Comparison of ENCODE assay signal across 26 mouse cellular contexts in the genomic region with DNA sequence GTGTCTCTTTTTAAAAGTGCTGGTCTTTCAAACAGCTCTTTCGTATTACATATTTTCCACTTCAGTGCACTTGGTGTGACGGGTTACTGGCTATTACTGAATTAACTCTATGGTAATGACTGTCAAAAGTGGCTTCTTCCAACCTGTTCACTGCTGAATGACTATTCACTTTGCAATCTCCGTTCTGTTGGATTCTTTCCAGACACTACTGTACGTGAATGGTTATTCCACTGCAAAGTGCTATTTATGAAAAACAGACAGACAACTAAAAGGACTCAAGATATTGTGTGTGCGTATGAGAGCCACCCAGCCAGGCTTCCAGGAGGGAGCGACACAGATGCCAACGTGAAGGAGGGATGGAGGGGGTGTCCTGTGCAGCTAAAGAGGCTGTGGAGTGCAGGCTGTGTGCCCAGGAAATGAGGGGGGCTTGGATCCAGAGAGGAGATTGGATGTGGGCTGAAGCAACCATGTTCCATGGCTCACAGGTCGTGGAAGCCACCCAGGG. TPM values are rescaled to one million over a fixed set of nuclear protein-coding genes. Genes with fewer than 3 reads are reported as not detected.
DNase-seq lines count a peak whose midpoint lies in the region; ATAC-seq and TF ChIP-seq lines count a peak whose summit lies in the region.
"Had no signal": no experiment of that assay in that cellular context is flagged by ENCODE, and none has a peak within 500 bp of the region (broad histone marks: within the 10 kb centered on the region; RNA-seq: fewer than 3 reads in every experiment).

No protein-coding gene starts in this region.

- no peaks in the 10 kb centered on the region for H3K27me3 ChIP-seq in hindbrain, postnatal 0 days (ENCODE audit: insufficient read depth, low read length)
- no peaks in the 10 kb centered on the region; the same call in 1 of the 2 replicates for H3K27me3 ChIP-seq in hindbrain, embryonic 13.5 days
- H3K27me3 ChIP-seq in forebrain, embryonic 13.5 days, result no peaks in the 10 kb centered on the region
- H3K27me3 ChIP-seq: midbrain, embryonic 13.5 days; Patski had no signal

- ATAC-seq in hindbrain, postnatal 0 days, result no peak
- no peak for ATAC-seq in hindbrain, embryonic 13.5 days (ENCODE audit: low FRiP score)
- no peak for ATAC-seq in forebrain, embryonic 13.5 days
- ATAC-seq: activated CD4-positive, CD25-positive, alpha-beta regulatory T cell, adult 4 months; intestine, postnatal 0 days; midbrain, embryonic 13.5 days; Patski had no signal

- peaks cover 28% of the 10 kb centered on the region for H3K4me1 ChIP-seq in hindbrain, postnatal 0 days (ENCODE audit: insufficient read depth, low read length)
- peaks cover 59% of the 10 kb centered on the region for H3K4me1 ChIP-seq in hindbrain, embryonic 13.5 days (replicated peaks)
- H3K4me1 ChIP-seq in forebrain, embryonic 13.5 days, result peaks cover 80% of the 10 kb centered on the region

- H3K9ac ChIP-seq in hindbrain, postnatal 0 days (replicated peaks; ENCODE audit: low read length), result no peak overlapping the region
- H3K9ac ChIP-seq in hindbrain, embryonic 13.5 days, result no peak overlapping the region
- 0 out of 2 replicates have a peak overlapping the region, but pooled peaks have one; percentile 14 for H3K9ac ChIP-seq in forebrain, embryonic 13.5 days
- H3K9ac ChIP-seq: midbrain, embryonic 13.5 days had no signal

- 36% methylated on average over 8 of the region's 8 CpGs for WGBS in hindbrain, postnatal 0 days
- 64% methylated on average over 8 of the region's 8 CpGs for WGBS in hindbrain, embryonic 13.5 days
- whole genome bisulfite sequencing in forebrain, embryonic 13.5 days, result 39% methylated on average over 8 of the region's 8 CpGs

- H3K4me3 ChIP-seq in gastrocnemius, adult 2 months, result no peak overlapping the region
- no peak overlapping the region for H3K4me3 ChIP-seq in hindbrain, postnatal 0 days (ENCODE audit: low read length)
- no peak overlapping the region for H3K4me3 ChIP-seq in hindbrain, embryonic 13.5 days
- H3K4me3 ChIP-seq in forebrain, embryonic 13.5 days, result no peak overlapping the region
- H3K4me3 ChIP-seq: erythroblast, embryonic 14.5 days; layer of hippocampus, adult 2 months; limb, embryonic 10.5 days; midbrain, embryonic 13.5 days; myocyte had no signal

- no peak overlapping the region for H3K4me2 ChIP-seq in hindbrain, postnatal 0 days (ENCODE audit: low read depth, low read length)
- H3K4me2 ChIP-seq in hindbrain, embryonic 13.5 days, result no peak overlapping the region
- 0 out of 2 replicates have a peak overlapping the region, but pooled peaks have one; percentile 0 for H3K4me2 ChIP-seq in forebrain, embryonic 13.5 days
- H3K4me2 ChIP-seq: liver, embryonic 11.5 days; midbrain, embryonic 13.5 days had no signal

- no peak for DNase-seq in gastrocnemius, adult 2 months
- DNase-seq in gastrocnemius, postnatal 36 days, result no peak
- no peak for DNase-seq in hindbrain, postnatal 0 days (ENCODE audit: low spot score)
- DNase-seq in 3T3-L1 (ENCODE audit: low read depth, low spot score), result peak; percentile 26
- no peak for DNase-seq in ovary, adult 18-20 months (ENCODE audit: low spot score)
- no peak for DNase-seq in right cerebral cortex, postnatal 36 days (ENCODE audit: low spot score in 2 of 2)
- DNase-seq: adrenal gland, postnatal 25 days; cerebellum, adult 8-10 months; heart, postnatal 10 days; lung, adult 2 months; lung, postnatal 4 days; right cerebral cortex, postnatal 14 days; thymus, postnatal 36 days had no signal

- peak overlapping the region; percentile 56 for H3K27ac ChIP-seq in gastrocnemius, adult 2 months
- 0 out of 2 replicates have a peak overlapping the region, but pooled peaks have one; percentile 6 for H3K27ac ChIP-seq in hindbrain, postnatal 0 days
- no peak overlapping the region for H3K27ac ChIP-seq in hindbrain, embryonic 13.5 days
- H3K27ac ChIP-seq in forebrain, embryonic 13.5 days, result peak overlapping the region; percentile 33
- H3K27ac ChIP-seq: layer of hippocampus, adult 2 months; limb, embryonic 10.5 days; midbrain, embryonic 13.5 days had no signal

- H3K9me3 ChIP-seq in hindbrain, postnatal 0 days (ENCODE audit: low read length), result no peaks in the 10 kb centered on the region
- H3K9me3 ChIP-seq in hindbrain, embryonic 13.5 days, result no peaks in the 10 kb centered on the region
- no peaks in the 10 kb centered on the region for H3K9me3 ChIP-seq in forebrain, embryonic 13.5 days (replicated peaks)
- H3K9me3 ChIP-seq: limb, embryonic 10.5 days; midbrain, embryonic 13.5 days had no signal

- no peaks in the 10 kb centered on the region for H3K36me3 ChIP-seq in hindbrain, postnatal 0 days (ENCODE audit: insufficient read depth, low read length)
- no peaks in the 10 kb centered on the region for H3K36me3 ChIP-seq in hindbrain, embryonic 13.5 days
- no peaks in the 10 kb centered on the region for H3K36me3 ChIP-seq in forebrain, embryonic 13.5 days (ENCODE audit: poor library complexity, severe bottlenecking)
- H3K36me3 ChIP-seq: limb, embryonic 10.5 days; midbrain, embryonic 13.5 days had no signal

- intact Hi-C loops in gastrocnemius, adult 2 months (cut with DNase I), result no loop called here
- intact Hi-C loops in gastrocnemius, postnatal 36 days (cut with DNase I), result no loop called here

- no peak for TF ChIP-seq CTCF in gastrocnemius, adult 2 months (IDR thresholded peaks at IDR 0.05)
- TF ChIP-seq CTCF in hindbrain, postnatal 0 days (IDR thresholded peaks at IDR 0.05; ENCODE audit: low read depth), result no peak

RNA-seq across cellular contexts. Expression of a gene that starts 7.5 kb away (rescaled TPM):
- total RNA-seq in gastrocnemius, adult 2 months (2021), result under 1 TPM; 0.23 to 0.64 TPM
- under 1 TPM; 0.36 to 0.37 TPM for total RNA-seq in gastrocnemius, postnatal 36 days (2021)
- total RNA-seq in hindbrain, postnatal 0 days (2014; rRNA removed), result 7.2 and 10.0 TPM in 2 replicates
- 0.89 and 0.96 TPM in 2 replicates for polyA plus RNA-seq in hindbrain, postnatal 0 days (2015; fragmentation: Nextera tagmentation; extraction: Ambion mirVana)
- polyA plus RNA-seq in hindbrain, embryonic 13.5 days (2015; fragmentation: Nextera tagmentation; extraction: Ambion mirVana), result 1.8 and 2.0 TPM in 2 replicates
- polyA plus RNA-seq in forebrain, embryonic 13.5 days (2015; fragmentation: Nextera tagmentation; extraction: Ambion mirVana), result 2.1 TPM in 2 replicates
- total RNA-seq: common myeloid progenitor, adult 5-6 weeks; granulocyte monocyte progenitor cell, adult 5-6 weeks had no signal
- polyA plus RNA-seq: erythroblast, embryonic 14.5 days had no signal
